Mouse (Mus musculus) CD4-positive naive resting alpha-beta T cell, adult 57 days (primary cell): Measurements from ENCODE around the gene Cntnap3. TPM values are rescaled to one million over a fixed set of nuclear protein-coding genes. Genes with fewer than 3 reads are reported as not detected.

Source experiments
- total RNA-seq: library from RNA; stranded (reverse); gene quantifications from one replicate; pipeline ENCODE4 v1.2.4, GENCODE M21; 2023

Cntnap3 gene
- total RNA-seq: not detected

GRCm38 (mm10) chr13:64903585-64904208 lies at the start of gene Cntnap3:
Cntnap3 (minus strand) TSS chr13:64903955.

GRCm38 (mm10) chr13:64917191-64917590 lies 13.4 kb upstream of the Cntnap3 start, which contains the start of gene Spata31:
Spata31 (plus strand) TSS chr13:64917406.

Other genes starting within 250 kb of the Cntnap3 start
- not detected for gene Spata31, start 13.5 kb upstream of the Cntnap3 start, total RNA-seq
- gene Spata31d1c, start 129.1 kb upstream of the Cntnap3 start, total RNA-seq: not detected
- not detected for gene Prss47, start 148.8 kb upstream of the Cntnap3 start, total RNA-seq
- 34.1 TPM for gene Mfsd14b, start 209.0 kb upstream of the Cntnap3 start, total RNA-seq
- not detected for gene Olfr465-ps1, start 234.1 kb upstream of the Cntnap3 start, total RNA-seq
- gene Olfr466, start 246.3 kb upstream of the Cntnap3 start, total RNA-seq: not detected